Mouse (Mus musculus) cerebellum, postnatal 14 days (tissue): ENCODE data around the gene Gm47959.
A peak's percentile ranks its signal among the peaks of the same experiment; 100 is the strongest.
"Not testable (repeated sequence)": the region's sequence is repeated elsewhere in the genome, so short reads cannot be mapped to it uniquely, and the experiment has no call there.

Experiments used
- DNase-seq, 2 experiments: peaks; one replicate each; pipeline ENCODE4 v3.0.0; 2021; ENCODE audit warnings: mixed read lengths in 2 of 2

The Gm47959 gene

DNA sequence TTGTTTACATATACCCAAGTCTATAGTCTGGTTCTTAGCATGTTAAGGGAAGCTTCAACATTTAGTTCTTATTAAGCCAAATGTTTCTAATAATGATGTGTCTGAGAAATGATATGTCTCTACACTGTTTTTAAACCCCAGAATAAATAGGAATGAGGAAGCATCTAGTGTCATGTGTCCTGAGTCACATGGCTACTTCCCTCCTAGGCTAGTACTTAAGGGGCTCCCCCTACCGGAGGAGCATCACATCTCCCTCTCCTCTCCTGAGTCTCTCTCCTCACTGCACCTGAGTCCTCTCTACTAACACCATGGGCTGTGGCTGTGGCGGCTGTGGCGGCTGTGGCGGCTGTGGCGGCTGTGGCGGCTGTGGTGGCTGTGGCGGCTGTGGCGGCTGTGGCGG is at the start of gene Gm47959:
Gene Gm47959, plus strand, starts transcription at position 243 of the 400 bp plus-strand sequence.
- DNase-seq: not testable (repeated sequence)

DNA sequence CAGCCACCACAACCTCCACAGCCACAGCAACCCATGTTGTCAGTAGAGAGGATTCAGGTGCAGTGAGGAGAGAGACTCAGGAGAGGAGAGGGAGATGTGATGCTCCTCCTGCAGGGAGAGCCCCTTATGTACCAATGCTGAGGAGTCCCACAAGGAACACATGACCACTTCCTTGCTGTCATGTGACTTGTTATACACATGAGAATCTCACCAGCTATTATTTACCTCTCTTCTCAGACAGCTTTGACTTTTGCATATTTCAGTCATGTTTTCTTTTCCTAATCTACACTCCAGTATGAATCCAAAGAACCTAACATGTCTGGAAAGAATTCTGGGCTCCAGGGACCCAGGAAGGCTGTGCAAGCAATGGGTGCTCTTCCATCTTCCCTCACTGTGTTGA is 44.4 kb upstream of the Gm47959 start, which contains the start of gene Gm7544:
Gene Gm7544, minus strand, starts transcription at position 101 of the 400 bp plus-strand sequence.
- not testable (repeated sequence) for DNase-seq

DNA sequence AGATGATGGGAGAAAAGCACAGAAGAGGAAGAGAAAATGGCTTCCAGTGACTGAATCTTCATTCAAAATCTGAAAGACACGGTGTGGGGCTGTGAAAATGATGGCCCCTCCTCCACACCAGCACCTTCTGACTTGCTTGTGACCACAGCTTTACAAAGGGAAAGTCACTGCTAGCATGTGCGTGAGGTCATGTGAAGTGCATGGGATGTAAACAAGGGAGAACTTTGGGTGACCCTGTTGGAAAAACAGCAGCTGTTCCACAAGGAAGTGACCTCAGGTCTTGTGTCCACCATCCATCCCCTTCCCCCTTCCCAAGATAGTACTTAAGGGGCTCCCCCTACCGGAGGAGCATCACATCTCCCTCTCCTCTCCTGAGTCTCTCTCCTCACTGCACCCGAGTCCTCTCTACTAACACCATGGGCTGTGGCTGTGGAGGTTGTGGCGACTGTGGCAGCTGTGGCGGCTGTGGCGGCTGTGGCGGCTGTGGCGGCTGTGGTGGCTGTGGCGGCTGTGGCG is 40.4 kb upstream of the Gm47959 start, which contains the start of gene Gm47955:
Gene Gm47955, plus strand, starts transcription at position 417 of the 516 bp plus-strand sequence.
- DNase-seq: no peak

DNA sequence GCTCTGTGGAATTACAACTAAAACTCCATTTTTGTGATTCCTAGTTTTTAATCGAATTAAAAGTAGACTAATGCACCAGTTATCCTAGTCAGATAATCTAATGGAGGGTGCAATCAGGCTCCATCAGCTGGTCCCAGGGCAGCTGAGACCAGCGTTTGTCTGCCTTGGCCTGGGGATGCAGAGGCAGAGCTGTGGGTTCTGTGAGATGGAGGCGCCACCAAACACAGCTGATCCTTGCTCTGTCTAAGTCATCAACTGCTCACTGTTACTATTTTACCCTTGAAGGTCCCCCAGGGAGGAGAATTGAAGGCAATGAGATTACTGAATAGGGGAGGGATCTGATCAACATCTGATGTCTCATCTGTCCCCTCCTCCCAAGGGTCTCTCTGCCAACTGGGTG is 33.9 kb upstream of the Gm47959 start:
- DNase-seq: no peak

DNA sequence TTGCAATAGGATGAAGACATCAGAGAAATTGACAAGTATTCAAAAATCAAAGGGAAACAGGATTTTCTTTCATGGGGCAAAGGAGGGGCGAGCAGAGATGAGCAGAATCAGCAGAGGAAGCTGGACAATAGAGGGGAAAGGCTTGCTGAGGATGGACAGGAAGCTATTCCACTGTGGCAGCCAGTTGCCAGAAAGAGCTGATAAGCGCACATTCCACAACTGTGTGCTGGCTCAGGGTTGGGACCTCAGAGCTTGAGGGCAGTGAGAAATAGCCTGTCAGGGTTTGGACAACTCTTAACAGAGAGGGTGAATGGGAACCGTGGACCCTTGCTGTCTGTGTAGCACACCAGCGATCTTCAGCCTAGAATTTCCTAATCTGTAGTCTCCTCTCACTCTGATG is 28.3 kb upstream of the Gm47959 start:
- DNase-seq: no peak

DNA sequence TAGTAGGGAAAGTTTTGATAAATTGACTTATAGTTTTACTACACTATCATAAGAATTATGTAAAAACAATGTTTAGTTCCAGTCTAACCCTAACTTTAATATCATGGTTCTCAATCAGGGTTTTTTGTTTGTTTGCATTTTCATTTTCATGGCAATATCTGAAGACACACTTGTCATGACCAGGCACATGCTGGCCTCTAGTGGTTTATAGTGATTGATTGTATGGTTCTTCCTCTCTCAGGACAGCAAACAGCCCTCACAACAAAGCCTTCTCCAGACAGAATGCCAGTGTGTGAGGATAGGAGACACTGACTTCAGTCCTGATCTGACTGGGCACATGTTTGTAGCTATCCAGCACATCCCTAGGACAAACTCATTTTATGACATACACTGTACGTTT is 27.1 kb upstream of the Gm47959 start:
- peak in 1 of 2 experiments; percentile 4 for DNase-seq

DNA sequence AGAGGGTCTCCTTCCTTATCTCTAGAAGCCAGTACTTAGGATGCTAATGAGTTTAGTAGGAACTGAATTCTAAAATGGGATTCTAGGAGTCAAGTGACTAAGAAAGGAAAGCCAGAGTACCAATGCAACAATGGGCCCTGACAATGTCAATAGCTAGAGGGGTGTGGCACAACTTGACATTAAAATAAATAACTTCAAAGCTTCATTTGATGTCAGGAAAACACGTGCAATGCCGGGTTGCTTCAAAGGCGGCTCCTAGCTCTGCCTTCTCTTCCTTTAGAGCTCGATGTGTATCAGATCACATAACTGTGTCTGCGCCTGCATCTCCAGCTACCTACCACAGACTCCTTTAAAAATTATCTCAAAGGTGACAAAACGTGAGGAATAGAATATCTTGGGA is 26.4 kb upstream of the Gm47959 start:
- DNase-seq: no peak

DNA sequence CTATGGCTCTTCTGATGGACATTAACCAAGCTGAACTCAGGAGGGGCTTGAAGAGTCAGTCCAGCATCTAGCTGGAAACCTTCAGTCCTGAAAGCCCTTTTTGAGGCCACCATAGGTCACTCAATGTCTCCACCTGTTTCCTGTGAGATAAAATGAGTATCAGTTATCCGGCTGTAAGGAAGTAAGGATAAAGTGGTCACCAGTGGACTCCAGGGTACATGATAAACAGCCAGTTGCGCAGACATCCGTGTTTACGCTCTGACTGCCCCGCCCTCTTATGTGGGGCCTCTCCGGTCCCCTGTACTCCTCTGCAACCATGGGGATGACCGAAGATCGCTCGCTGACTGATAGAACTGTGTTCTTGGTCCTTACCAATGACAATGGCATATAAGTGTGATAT is 26.0 kb upstream of the Gm47959 start:
- DNase-seq: no peak

DNA sequence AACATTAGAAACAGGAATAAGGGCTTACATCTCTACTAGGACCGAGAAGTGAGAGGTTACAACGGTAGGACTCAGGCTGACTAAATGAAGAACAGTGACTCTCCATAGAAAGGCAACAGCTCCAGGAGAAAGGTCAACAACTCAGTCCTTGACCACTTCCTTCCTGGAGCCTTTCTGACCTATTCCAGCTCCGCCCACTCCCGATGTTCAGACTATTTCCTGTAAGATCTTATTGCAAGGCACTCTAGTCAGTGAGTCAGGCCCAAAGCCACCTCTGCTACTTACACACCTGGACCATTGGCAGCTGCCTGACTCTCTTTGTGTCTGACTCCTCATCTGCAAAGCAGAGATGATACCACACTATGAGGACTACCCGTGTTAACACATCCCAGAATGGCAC is 24.6 kb upstream of the Gm47959 start:
- no peak for DNase-seq

DNA sequence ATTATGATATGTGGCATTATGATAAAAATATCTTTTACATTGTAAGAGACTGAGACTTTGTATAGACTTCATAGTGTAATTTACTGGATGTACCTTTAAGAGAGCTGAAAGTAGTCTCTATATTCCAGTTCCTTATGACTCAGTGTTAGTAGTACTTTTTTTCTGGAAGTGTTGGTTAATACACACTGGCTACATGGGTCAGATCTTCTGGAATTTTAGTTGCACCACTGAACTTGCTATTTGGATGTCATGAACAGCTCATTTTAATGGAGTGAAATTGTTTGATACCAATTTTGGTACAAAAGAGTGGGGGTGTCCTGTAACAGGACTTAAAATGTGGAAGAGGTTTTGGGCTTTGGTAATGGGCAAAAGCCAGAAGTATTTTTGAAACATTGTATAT is 22.5 kb upstream of the Gm47959 start:
- DNase-seq: no peak

DNA sequence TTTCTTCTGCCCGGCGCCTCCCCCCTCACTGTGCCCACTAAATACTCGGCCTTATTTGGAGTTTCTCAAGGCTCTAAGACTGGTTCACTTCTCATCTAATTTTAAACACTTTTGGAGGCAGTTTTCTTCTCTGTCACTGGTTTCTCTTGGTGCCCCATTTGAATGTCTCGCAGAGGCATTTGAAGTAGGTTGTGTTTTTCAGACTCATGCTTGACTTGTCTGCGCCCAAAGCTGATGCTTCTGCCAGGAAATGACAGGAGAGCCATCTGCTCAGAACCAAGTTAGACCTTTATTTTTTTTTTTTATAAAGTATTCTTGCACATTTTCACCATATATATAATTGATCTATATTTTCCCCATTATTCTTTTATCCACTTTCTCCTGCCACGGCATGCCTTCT is 13.6 kb upstream of the Gm47959 start:
- no peak for DNase-seq

DNA sequence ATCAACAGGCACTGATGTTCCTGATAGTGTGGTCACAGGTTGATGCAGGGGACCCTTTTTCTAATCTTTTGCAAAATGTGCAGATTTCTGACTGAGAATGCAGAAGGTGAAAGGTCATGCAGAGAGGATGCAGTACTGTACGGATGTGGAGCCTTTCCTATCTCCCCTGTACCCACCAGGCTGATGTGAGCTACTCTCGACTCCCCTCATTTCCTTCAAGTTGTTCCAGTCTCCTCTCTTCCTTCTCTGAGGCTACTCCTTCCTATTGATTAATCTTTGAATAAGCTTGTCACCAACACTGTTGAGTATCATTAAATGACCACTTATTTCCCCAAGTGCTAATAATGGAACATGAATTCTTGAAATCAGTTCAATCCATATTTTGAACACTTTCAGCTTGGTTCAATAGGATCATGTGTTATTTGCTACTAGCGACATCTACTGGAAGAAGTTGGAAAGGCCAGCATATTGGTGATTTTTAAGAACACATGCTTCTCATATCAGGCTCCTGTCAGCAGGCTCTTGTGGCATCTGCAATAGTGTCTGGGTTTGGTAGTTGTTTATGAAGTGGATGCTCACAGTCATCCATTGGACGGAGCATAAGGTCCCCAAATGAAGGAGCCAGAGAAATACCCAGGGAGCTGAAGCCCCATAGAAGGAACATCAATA is 12.7 kb upstream of the Gm47959 start:
- DNase-seq: peak; percentile 70 to 75

DNA sequence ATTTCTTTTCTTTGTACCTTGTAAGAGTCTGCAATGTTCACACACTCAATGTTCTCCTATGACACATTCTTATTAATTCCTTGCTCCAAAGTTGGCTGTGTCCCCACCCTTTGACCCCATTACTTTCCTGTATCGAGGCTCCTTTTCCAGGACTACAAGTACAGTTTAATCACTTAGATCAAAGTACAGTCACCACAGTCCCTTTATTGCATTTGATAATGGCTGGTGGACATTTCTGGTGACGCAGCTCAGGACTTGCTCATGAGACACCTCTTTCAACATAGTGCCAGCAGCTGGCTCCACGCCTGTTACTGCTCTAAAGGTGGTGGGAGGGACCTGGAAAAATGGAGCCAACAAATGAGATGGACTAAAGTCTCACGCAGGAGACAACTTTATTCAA is 9.3 kb upstream of the Gm47959 start:
- DNase-seq: no peak

DNA sequence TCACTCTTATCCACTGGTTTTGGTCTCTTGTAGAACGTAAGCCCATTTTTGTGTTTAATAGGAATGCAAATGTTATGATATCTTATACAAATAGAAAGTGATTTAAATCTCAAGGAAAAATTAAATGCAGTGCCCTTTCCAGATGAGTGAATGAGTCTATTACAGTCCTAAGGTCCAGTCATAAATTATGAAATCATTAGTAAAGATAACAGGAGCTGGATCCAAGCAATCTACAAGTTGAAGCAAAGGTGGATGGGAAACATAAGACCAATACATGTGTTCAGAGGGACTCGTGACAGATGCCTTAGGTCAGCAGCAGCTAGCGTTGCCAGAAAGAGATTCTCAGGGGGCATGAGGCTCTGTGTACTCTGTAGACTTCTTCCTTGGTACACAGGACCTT is 8.8 kb upstream of the Gm47959 start:
- no peak for DNase-seq

DNA sequence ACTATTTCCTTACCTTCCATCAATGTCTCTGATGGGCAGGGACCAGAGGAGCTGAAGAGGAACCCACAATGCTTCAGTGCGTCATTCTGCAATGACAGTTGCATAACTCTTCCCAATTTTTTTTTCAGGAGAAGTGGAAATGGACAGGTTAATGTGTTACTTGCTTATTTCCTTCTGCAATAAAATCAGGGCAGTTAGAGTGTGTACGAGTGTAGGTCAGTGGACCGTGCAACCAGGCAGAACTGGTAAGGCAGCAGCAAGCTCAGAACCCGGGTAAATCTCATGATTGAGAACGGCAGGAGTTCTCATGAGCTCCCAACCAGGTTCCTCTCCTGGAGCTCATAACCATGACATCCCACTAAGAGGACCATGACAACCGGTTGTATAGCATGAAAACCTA is 8.3 kb upstream of the Gm47959 start:
- DNase-seq: no peak

DNA sequence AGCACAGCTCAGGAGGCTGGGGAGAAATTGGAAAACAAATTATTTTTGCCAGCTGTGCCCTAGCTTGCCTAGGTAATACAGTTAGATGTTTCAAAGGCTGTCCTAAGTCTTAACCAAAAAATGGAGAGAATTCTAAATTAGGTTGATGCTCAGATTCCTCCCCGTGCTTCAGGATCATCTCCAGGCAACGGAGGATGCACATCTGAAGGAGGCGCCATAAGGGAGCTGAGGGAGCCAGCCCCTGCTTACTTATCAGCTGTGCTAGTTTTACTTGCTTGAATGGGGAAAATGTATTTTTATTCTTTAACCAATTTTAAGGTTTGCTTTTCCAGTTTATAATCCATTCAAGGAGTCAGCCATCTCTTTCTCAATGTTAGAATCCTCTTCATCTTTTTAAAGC is 6.4 kb upstream of the Gm47959 start:
- DNase-seq: no peak

DNA sequence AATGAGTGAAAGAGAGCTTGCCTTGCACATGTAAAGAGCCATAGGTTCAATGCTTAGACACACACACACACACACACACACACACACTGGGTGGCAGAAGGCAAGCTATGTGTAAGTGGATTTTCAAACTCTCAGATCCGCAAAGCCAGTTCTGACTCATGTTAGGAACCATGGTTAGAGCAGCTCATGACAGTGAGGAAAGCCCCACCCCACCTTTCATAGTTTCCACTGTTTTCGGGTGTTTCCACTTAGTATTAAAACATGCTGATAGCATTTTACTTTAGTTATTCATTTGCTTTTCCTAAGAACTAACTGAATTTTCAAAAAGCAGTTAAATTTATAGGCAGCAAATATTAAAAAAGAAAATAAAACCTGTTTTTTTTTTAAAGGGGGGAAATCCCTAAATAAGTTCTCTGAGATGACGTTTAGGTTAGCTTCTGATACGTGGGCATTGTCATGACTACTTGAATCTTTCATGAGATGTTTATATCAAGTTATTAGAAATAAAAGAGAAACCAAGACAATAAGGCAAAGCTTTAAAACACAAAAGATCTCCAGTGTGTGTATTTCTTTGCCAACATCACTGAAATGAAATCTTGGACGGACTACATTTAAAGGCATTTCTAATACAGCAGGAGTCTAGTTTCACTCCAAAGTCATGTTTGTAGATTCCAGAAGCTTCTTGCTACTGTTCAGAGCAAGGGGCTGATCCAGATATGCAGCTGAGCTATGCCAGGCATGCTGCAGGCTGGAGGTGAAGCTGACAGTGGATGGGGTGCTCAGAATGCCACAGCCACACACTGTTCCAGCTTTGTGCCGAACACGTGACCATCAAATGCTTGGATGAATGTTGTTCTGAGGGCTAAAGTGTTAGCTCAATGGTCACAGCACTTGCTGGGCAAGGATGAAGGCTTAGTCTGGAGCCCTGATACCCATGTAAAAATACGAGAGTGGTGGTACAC is 6.2 kb downstream of the Gm47959 start:
- no peak for DNase-seq

DNA sequence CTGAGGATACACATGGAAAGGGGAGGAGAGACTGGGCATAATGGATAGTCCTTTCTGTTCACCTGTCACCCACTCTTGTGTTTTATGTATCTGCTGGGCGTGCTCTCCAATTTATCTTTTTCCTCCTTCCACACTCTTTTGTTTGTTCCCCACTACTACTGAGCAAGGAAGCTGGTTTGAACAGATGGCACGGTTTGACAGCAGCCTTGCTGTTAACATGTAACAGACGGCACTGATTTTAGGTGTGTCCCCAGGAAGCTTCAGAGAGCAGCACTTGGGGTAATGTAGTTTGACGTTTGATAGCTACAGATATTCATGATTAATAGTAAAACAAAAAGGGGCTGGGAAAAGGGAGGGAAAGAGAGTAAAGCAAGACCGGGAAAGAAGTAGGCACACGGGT is 7.1 kb downstream of the Gm47959 start:
- DNase-seq: no peak

DNA sequence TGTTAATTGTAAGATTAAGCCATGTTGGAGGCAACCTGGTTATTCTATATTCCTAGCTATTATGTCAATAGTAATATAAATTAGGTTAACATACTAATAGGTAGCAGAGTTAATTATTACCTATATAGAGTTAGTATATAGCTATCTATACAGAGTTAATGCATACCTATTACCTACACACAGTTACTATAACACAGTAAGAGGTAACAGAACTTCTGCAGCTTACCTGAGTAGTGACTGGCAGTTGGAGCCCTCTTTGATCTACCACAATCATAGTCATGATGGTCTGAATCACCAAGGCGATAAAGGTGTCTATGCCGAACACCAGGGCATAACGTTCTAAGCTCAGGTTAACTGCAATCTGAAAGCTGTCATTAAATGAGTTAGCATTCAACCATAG is 14.1 kb downstream of the Gm47959 start:
- DNase-seq: no peak

DNA sequence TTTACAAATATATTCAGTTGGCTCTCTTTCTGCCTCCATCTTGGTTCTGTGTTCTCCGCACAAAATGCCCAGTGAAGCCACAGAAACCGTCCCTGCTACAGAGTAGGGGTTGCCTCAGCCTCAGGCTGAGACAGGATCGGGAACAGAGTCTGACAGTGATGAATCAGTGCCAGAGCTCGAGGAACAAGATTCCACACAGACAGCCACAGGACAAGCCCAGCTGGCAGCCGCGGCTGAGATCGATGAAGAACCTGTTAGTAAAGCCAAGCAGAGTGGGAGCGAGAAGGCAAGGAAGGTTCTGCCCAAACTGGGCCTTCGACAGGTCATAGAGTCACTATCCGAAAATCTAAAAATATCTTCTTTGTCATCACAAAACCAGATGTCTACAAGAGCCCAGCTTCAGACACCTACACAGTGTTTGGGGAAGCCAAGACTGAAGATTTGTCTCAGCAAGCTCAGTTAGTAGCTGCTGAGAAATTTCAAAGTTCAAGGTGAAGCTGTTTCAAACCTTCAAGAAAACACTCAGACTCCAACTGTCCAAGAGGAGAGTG is 15.1 kb downstream of the Gm47959 start:
- no peak for DNase-seq

DNA sequence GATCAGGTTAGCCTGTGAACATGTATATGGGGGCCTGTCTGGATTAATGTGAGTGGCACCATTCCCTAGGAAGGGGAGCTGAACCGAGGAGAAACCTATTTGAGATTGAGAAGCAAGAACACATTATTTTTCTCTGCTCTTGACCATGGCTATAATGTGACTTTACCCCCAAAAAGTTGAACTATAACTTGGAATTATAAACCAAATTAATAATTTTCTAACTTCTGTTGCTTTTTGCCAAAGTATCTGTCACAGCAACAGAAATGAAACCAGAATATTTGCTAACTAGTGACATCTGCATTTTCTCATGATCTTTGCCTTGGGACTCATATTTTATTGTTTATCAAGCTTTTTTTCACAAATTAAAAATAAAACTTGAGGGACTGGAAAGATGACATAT is 16.2 kb downstream of the Gm47959 start:
- no peak for DNase-seq

DNA sequence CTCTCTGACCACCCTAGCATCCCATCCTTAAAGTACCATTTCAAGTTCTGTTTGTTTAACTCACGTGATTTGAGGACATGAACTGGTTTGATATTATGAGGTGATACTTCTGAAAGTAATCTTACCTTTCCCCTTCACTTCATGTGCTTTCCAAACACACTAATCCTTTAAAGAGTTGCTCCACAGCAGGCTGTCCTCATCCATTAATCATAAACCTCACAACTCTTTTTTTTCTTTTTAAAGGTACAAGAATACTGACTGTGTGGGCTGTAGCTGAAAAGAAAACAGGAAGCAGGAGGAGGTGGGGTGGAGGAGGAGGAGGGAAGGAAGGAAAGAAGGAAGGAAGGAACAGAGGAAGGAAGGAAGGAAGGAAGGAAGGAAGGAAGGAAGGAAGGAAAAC is 31.6 kb downstream of the Gm47959 start:
- no peak for DNase-seq

DNA sequence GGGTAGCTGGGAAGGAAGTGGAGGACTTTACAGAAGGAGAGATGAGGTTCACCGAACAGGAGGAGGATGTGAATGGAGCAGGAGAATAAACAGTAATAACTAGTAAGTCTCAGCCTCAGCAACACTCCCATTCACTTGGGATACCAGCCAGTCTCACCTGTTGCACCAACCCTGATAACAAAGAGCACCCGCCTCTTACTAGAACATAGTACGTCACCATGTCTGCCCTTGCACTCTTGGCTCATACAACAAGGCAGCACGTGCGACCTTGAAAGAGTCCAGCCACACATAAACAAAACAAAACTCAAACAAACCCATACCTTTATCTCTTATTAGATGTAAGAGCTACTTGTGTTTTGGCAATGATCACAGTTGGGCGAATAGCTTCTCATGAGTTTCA is 32.2 kb downstream of the Gm47959 start:
- DNase-seq: no peak

DNA sequence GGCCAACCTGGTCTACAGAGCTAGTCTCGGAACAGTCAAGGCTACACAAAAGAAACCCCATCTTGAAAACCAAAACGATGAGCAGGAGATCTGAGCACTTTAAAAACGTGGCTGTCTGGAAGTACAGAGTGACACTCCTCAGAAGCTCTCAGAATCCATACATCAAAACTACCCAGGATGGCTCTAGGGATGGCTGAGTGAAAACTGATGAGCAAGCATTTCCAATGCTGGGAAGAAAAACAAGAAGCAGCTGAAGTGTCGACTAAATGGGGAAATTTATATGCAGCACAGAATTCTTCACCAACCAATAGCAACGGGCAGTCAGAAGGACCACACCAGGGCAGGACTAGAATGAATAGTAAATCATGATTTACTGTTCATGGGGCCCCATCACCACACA is 34.2 kb downstream of the Gm47959 start:
- DNase-seq: no peak
